Comparison of ENCODE assay signal across 12 mouse cellular contexts in the genomic region with DNA sequence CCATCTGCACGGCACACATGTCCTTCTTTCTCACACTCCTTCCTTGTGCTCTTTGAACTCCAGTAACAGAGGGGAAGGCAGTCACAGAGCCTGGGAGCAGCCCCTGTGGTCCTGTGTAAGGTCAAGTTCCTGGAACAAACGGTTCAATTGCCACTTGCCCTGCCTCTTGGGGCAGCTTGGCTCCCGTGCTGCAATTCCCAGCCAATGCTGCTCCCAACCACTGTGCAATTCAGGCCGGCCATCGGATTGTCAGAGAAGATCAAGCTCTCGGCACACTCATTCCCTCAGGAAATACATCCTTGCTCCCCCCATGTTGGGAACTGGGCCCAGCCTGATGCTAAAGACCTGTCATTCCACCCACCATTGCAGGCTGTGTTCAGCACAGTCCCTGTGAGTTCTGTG. TPM values are rescaled to one million over a fixed set of nuclear protein-coding genes. Genes with fewer than 3 reads are reported as not detected.
DNase-seq lines count a peak whose midpoint lies in the region; ATAC-seq and TF ChIP-seq lines count a peak whose summit lies in the region.
"Had no signal": no experiment of that assay in that cellular context is flagged by ENCODE, and none has a peak within 500 bp of the region (broad histone marks: within the 10 kb centered on the region; RNA-seq: fewer than 3 reads in every experiment).

No protein-coding gene starts in this region.

- no peak overlapping the region for H3K4me3 ChIP-seq in gastrocnemius, adult 2 months
- no peak overlapping the region for H3K4me3 ChIP-seq in lung, embryonic 15.5 days
- no peak overlapping the region for H3K4me3 ChIP-seq in lung, adult 2 months (replicated peaks; ENCODE audit: extremely low read depth, low read depth, low read length)
- H3K4me3 ChIP-seq in liver, embryonic 12.5 days: no peak overlapping the region
- no peak overlapping the region for H3K4me3 ChIP-seq in midbrain, embryonic 16.5 days (ENCODE audit: low read depth, low read length)

- no peaks in the 10 kb centered on the region for H3K9me3 ChIP-seq in lung, embryonic 15.5 days
- H3K9me3 ChIP-seq in liver, embryonic 12.5 days (replicated peaks): no peaks in the 10 kb centered on the region
- no peaks in the 10 kb centered on the region for H3K9me3 ChIP-seq in midbrain, embryonic 16.5 days (replicated peaks; ENCODE audit: control insufficient read depth, low read length, poor library complexity, severe bottlenecking)

- WGBS in lung, embryonic 15.5 days: 7% methylated on average over 6 of the region's 6 CpGs
- 10% methylated on average over 6 of the region's 6 CpGs for WGBS in lung, adult 2 months
- WGBS in liver, embryonic 12.5 days (ENCODE audit: insufficient replicate concordance): 44% methylated on average over 6 of the region's 6 CpGs
- WGBS in midbrain, embryonic 16.5 days: 50% methylated on average over 6 of the region's 6 CpGs

- peak; percentile 92 for ATAC-seq in lung, embryonic 15.5 days (ENCODE audit: borderline replicate concordance, extremely low read depth, low FRiP score, low TSS enrichment)
- no peak for ATAC-seq in liver, embryonic 12.5 days
- no peak for ATAC-seq in midbrain, embryonic 16.5 days

- peak; percentile 31 for DNase-seq in gastrocnemius, adult 2 months
- DNase-seq in gastrocnemius, adult 8-10 months (ENCODE audit: low spot score in 2 of 2): no peak
- DNase-seq in lung, adult 2 months: no peak
- peak; percentile 21 to 29 for DNase-seq in gastrocnemius, postnatal 36 days
- peak; percentile 14 to 16 for DNase-seq in right cerebral cortex, postnatal 36 days (ENCODE audit: low spot score in 2 of 2)
- DNase-seq: cerebellum, adult 2 months; midbrain, embryonic 14.5 days had no signal

- H3K4me2 ChIP-seq in lung, embryonic 15.5 days: no peak overlapping the region
- no peak overlapping the region for H3K4me2 ChIP-seq in liver, embryonic 12.5 days
- no peak overlapping the region for H3K4me2 ChIP-seq in midbrain, embryonic 16.5 days (ENCODE audit: low read length)

- no peak for TF ChIP-seq CTCF in gastrocnemius, adult 2 months (IDR thresholded peaks at IDR 0.05)
- TF ChIP-seq CTCF in lung, adult 2 months (IDR thresholded peaks at IDR 0.05; ENCODE audit: insufficient read depth, low read length): no peak

- no peaks in the 10 kb centered on the region for H3K36me3 ChIP-seq in lung, embryonic 15.5 days
- no peaks in the 10 kb centered on the region for H3K36me3 ChIP-seq in liver, embryonic 12.5 days
- no peaks in the 10 kb centered on the region for H3K36me3 ChIP-seq in midbrain, embryonic 16.5 days (ENCODE audit: control insufficient read depth, insufficient read depth, low read length)

- H3K27me3 ChIP-seq in lung, embryonic 15.5 days: no peaks in the 10 kb centered on the region
- 0 out of 2 replicates have a peak, but pooled peaks cover 5% of the 10 kb centered on the region for H3K27me3 ChIP-seq in liver, embryonic 12.5 days (replicated peaks)
- H3K27me3 ChIP-seq in midbrain, embryonic 16.5 days (ENCODE audit: control insufficient read depth, insufficient read depth, low read depth, low read length): no peaks in the 10 kb centered on the region

- H3K4me1 ChIP-seq in lung, embryonic 15.5 days: peaks cover 32% of the 10 kb centered on the region
- H3K4me1 ChIP-seq in lung, adult 2 months (ENCODE audit: control insufficient read depth, insufficient read depth, low read length): no peaks in the 10 kb centered on the region
- H3K4me1 ChIP-seq in liver, embryonic 12.5 days: no peaks in the 10 kb centered on the region
- no peaks in the 10 kb centered on the region for H3K4me1 ChIP-seq in midbrain, embryonic 16.5 days (ENCODE audit: control insufficient read depth, insufficient read depth, low read length)

- intact Hi-C loops in gastrocnemius, adult 2 months (cut with DNase I): no loop called here
- intact Hi-C loops in gastrocnemius, postnatal 36 days (cut with DNase I): no loop called here

- H3K27ac ChIP-seq in gastrocnemius, adult 2 months: no peak overlapping the region
- peak overlapping the region; percentile 74; the same call in 1 of the 2 replicates for H3K27ac ChIP-seq in lung, embryonic 15.5 days
- no peak overlapping the region for H3K27ac ChIP-seq in liver, embryonic 12.5 days
- no peak overlapping the region for H3K27ac ChIP-seq in midbrain, embryonic 16.5 days (ENCODE audit: low read length)

- H3K9ac ChIP-seq in lung, embryonic 15.5 days: no peak overlapping the region
- no peak overlapping the region for H3K9ac ChIP-seq in liver, embryonic 12.5 days
- no peak overlapping the region for H3K9ac ChIP-seq in midbrain, embryonic 16.5 days (ENCODE audit: low read depth, low read length)

- TF ChIP-seq POLR2A in lung, adult 2 months (IDR thresholded peaks at IDR 0.05; ENCODE audit: borderline replicate concordance, extremely low read depth, low read depth, low read length): no peak

RNA-seq across cellular contexts. Expression of a gene that starts 21.0 kb away (rescaled TPM):
- total RNA-seq in gastrocnemius, adult 2 months (2021): 1 to 10 TPM in 1 of 2 experiments, under 1 TPM in 1; 0.45 to 1.7 TPM
- 1 to 10 TPM in 2 of 4 experiments, under 1 TPM in 2; 0.56 to 1.9 (median 0.95) TPM for total RNA-seq in gastrocnemius, adult 8-10 months (2022)
- 525 and 559 TPM in 2 replicates for polyA plus RNA-seq in lung, embryonic 15.5 days (2015; fragmentation: Nextera tagmentation; extraction: Ambion mirVana)
- polyA plus RNA-seq in lung, adult 2 months (2012; rRNA removed): 0.42 and 0.44 TPM in 2 replicates
- total RNA-seq in gastrocnemius, postnatal 36 days (2021): 1 to 10 TPM; 3.6 to 5.8 TPM
- polyA plus RNA-seq in liver, embryonic 12.5 days (2016; fragmentation: Nextera tagmentation; extraction: Ambion mirVana): 529 and 540 TPM in 2 replicates
- 50.4 and 66.0 TPM in 2 replicates for polyA plus RNA-seq in midbrain, embryonic 16.5 days (2015; fragmentation: Nextera tagmentation; extraction: Ambion mirVana)
- total RNA-seq: hematopoietic stem cell, adult 5-6 weeks; liver, adult 2 months had no signal

Comparison
In these comparisons a context has a peak if more than half of its experiments do, and no peak if none do; other contexts are left out.
1. DNase-seq: peak in gastrocnemius, adult 2 months (single experiment), gastrocnemius, postnatal 36 days (2 of 2) and right cerebral cortex, postnatal 36 days (2 of 2); none in gastrocnemius, adult 8-10 months (0 of 2) and lung, adult 2 months (single experiment).
2. RNA of a gene that starts 21.0 kb away (polyA plus RNA-seq): 525 to 559 TPM in lung, embryonic 15.5 days, 529 to 540 TPM in liver, embryonic 12.5 days and 50.4 to 66.0 TPM in midbrain, embryonic 16.5 days; 0.42 to 0.44 TPM in lung, adult 2 months; every median in the first group is over 10 times any median in the second.